Mouse (Mus musculus): ENCODE results near the gene Nisch.
A peak's percentile ranks its signal among the peaks of the same experiment; 100 is the strongest.

Nisch gene

DNA sequence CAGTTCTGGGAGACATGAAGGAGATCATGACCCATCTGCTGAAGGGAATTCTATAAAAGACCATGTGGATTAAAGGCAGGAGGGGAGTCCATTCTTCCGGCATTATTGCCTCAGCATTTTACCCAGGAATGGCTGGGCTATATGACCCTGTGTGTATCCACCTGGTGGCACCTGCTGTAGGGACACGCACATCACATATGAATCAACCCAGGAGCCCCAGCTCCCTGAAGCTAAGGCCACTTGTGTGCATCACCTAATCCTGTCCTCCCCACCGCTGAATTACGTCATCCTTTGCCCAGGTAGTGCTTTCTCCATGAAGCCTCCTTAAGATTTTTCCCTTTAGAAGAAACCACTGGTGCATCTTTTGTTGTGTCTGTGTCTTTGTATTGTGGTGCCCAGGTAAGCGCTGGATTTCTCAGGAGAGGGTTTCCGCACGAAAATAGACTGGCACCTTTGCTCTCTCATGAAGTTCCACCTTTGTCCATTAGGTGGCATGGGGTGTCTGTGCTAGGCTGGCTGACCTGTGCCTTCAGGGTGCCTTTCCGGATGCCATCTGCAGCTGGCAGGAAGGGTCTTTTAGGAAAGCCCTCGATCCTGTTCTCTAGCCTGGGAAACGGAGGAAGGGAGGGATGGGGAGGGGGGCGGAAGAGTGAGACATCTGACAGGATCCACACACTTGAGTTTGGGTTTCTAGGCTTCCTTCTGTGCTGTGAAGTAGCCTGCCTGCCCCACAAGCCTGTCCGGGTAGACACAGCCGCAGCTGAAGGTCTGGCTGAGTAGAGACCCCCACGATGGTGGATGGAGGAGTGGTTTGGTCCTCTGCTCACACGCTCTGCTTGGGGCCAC is 1.4 kb downstream of the Nisch start:
- peak; percentile 74 for DNase-seq (ENCODE audit: low read depth)

DNA sequence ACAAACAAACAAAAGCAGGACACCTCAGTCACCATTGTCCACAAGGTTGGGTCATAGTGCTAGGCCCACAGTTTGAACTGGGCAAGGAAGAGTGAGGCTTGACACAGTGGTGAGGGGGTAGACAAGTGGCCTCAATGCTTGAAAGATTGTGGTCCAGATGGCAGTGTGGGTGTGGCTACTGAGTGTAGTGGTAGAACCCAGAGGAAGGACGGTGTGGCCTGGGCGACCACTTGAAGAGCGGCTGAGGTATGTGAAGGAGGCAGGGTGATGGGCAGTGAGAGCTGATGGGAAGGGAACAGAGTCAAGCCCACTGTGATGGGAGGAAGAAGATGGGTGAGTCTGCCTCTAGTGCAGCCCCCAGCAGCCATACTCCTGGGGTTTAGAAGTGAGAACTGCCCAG is 2.1 kb downstream of the Nisch start:
- peak; percentile 47 for DNase-seq (ENCODE audit: low read depth)

DNA sequence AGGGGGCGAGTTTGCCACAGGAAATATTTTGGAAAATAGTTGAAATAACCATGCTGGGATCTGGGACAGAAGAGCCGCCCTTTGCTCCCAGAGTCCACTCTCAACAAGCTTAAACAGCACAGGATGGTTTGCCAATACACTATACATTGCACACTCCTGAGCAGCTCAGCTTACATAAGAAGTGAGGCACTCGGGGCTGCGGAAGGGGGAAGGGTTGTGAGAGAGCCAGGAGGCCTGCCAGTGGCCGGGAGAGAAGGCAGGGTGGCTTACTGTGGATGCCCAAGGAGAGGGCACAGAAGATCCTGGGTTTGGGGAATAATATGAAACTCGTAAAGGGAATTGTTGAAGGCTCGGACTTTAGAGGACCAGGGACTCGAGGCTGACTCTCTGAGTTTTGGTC is 2.9 kb downstream of the Nisch start:
- DNase-seq (ENCODE audit: low read depth), result no peak

DNA sequence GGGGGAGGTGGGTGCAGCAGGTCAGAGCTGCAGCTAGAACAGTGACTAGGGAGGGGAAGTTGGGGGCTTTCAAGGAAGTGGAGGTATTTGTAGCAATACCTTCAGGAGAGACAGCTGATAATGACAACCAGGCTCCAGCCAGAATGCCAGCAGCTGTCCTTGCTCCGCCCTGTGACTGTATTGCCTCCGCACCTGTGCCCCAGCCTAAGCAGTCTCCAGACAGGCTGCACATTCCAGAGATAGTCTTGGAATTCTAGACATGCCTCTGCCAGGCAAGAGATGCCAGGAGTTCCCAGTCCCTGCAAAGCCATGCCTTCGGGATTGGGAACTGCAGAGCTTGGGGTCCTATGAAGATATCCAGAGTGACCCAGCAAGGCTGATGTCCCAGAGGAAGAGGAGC is 4.2 kb downstream of the Nisch start:
- no peak for DNase-seq (ENCODE audit: low read depth)

DNA sequence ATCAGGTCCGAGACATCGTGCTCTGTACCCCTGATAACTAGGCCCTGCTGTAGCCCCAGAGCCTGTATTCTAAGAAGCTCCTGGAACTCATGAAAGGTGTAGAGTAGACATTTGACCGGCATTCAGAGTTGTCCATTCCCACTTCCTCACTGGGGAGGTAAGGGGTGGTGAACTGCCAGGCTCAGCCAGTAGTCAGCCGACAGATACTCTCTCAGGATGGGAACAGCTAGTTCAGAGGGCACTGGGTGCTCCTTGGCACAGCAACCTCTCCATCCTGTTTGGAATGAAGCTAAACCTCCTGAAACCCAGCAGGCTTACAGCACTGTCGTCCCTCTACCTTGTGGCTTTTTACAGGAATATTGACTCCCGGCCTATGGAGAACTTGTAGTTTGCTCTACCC is 4.9 kb downstream of the Nisch start:
- DNase-seq (ENCODE audit: low read depth), result no peak

DNA sequence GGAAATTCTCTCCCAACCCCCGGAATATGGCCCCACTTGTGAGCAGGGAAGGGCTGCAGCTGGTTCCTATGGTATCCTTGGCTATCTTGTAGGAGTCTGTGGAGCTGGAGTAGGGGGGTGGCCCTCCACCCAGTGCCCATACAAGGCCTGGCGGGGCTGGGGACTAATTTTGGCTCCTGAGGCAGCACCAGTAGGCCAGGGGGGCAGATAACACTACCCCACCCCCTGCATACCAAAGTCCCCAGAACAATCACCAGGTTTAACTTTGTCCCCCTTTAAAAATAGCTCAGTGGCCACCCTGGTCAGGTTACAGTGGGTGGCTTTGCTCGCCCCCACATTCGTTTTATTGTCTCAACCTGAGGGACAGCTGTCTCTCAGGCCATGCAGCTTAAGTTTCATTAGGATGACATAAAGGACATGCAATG is 7.6 kb downstream of the Nisch start:
- DNase-seq (ENCODE audit: low read depth), result no peak

DNA sequence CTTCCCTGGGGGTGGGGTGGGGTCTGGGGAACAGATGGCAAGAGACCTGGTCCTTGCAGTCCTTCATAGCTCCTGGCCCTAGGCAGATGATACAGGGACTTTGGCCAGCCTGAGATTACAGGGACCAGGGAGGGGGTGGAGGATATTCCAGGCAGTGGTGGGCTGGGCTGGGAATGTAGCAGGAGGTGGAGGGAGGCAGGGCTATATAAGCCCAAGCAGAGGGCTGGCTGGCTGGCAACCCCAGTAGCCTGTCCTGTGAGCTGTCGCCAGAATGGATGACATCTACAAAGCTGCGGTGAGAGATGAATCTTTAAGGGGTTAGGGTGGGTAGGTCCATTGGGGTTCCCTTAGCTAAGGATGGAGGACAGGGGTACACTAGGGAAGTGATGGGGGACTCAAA is 8.7 kb downstream of the Nisch start, which contains the start of gene Tnnc1:
Gene Tnnc1 (plus strand): TSS at position 229 of the 400 bp plus-strand sequence.
- DNase-seq (ENCODE audit: low read depth), result no peak

DNA sequence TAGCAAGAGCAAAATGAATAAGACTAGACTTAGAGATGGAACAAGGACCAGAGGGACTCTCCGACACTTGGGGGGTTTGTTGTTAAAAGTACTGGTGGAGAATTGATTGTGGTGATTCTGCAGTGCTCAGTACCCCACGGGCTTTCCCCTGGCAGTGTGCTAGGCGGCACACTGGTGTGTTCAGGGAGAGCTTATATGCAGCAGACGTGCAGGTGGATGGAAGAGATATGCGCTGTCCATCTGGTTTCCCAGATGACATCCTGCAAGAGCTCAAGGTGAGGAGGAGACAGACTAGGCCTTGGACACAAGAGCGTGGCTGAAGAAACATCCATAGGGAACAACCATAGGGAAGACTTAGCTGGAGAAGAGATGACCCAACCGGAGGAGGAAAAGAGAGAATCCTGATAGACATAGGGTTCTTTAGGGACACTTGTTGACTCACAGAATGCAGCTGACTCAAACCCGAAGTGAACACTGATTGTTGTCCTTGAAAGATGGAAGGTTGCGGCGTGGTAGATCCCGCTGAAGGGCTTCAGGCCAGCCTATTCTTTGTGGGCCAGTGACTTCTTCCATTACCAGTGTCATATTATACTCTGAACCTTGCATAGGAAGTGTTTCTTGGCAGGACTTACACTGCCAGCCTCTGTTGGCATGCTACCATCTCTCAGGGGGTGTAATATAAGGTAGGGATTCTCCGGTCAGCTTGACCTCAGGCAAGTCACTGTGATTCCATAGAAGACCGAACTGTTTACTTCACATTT is 9.5 kb downstream of the Nisch start:
- peak; percentile 24 for DNase-seq (ENCODE audit: low read depth)

DNA sequence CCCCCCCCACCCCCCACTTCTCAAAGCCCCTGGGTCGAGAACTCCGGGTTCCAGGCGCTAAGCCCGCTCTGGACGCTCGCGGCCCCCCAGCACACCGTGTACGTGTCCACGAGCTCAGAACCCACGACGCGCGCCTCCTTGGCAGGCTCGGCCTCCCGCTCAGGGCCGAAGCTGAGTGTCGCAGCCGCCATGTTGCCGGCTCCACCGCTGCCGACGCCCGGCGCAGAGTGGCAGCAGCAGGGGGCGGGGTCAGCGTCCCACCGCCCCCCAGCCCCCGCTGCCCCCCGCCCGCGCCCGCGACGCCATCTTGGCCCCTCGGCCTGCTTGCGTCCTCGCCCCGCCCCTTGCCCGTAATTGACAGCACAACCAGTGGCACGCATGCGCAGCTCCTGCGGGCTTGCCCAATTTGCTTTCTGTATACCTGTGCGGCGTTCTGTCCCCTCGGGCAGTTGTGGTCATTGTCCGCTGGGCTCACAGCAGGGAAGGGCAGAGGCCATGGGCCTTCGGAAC is 10.2 kb downstream of the Nisch start:
- DNase-seq (ENCODE audit: low read depth), result peak; percentile 91

DNA sequence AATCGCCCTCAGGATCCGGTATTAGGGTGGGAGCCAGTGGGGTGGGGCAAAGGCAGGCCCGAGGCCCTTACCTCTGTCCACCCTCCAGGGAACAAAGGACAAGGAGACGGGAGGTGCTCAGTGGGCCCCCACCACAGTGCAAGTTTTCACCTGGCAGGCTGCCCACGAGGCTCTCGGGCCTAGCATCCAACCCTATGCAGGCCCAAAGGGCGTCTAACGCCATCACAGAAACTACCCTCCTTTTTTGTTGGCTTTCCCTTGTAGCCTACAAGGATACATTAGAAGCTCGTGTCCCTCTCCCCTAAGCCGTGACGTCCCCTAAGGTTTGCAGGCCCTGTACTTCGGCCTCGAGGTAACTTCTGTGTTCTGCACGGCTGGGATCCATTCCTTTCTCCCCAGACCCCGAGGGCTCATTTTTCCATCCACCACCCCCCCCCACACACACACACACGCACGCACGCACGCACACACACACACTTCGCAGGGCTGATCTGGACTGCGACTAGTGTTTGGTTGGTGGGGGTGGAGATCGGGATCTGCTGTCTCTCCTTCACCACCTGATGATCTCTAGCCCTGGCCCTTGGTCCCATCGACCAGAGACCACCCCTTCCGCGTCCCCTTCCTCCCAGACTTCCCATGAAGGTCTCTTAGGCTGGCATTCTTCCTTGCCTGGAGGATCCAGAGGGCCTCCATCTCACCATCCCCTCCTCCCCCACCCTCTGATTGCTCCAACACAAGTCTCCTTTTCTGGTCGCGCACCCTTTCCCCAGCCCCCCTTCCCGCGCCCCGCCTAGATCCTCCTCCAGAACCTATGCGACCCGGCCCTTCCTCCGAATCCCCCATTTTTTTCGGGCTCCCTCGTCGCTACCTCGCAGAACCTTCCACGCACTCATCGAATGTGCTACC is 10.9 kb downstream of the Nisch start:
- DNase-seq (ENCODE audit: low read depth), result peak; percentile 66

DNA sequence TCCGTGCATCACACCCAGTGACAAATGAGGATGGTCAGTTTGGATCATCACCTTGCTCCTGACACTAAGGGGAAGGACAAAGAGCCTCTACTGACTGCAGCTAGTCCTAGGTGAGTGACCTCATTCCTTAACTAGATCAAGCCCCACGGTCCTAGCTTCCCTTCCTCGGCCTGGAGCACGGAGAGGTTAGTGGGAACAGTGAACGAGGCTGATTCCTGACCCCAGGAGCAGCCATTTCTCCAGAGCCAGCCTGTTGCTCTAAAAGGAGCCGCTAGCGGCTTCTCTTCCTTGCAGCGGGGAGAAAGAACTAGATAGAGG is 11.5 kb downstream of the Nisch start:
- DNase-seq (ENCODE audit: low read depth), result peak; percentile 39

DNA sequence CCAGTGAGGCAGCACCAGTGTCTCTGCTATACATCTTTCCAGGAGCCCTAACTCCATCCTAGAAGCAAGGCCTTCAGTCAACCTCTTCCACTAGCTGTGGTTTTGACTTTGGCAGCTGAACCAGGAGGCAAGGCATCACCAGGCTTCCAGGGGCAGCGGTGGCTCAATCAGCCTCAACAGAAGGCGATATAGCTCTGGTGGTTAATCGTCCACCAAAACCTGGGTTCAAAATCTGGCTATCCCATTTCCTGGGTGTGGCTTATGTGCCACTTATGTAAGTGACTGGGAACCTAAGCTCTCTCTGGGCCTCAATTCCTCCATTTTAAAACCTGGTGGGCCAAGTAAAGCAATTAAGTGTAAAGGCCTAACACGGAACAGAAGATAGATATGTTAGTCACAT is 11.9 kb downstream of the Nisch start:
- DNase-seq (ENCODE audit: low read depth), result peak; percentile 62

DNA sequence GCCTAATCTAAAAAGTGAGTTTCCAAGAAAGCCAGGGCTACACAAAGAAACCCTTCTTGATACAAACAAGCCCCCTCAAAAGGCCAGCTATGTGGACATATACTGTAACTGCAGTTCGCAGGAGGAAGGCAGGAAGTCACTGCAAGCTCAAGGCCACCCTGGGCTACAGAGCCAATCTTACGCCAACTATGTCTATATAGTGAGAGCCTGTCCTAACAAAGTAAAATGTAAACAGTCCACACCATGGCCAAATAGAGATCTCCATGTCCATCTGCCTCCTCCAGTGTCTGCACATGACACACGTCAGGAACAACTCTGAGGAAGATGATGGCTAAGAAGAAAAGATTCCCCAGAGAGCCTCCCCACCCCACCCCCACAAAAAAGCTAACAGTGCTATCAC is 16.7 kb downstream of the Nisch start:
- no peak for DNase-seq (ENCODE audit: low read depth)

DNA sequence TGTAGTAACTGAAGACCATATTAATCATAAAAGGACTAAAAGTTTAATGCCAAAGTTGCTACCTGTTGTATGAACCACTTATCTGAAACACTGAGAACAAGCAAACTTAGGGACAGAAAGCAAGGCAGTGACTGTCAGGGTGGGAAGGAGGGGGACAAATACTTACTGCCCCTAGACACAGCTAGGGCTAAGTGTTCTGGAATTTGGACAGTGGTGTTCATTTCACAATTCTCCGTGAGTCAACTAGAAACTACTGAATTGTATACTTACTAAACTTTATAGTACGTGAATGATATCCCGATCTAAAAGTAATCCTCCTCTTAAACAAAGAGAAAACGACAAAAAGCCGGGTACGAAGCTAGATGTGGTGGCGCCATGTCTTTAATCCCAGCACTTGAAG is 17.1 kb downstream of the Nisch start:
- DNase-seq (ENCODE audit: low read depth), result no peak

DNA sequence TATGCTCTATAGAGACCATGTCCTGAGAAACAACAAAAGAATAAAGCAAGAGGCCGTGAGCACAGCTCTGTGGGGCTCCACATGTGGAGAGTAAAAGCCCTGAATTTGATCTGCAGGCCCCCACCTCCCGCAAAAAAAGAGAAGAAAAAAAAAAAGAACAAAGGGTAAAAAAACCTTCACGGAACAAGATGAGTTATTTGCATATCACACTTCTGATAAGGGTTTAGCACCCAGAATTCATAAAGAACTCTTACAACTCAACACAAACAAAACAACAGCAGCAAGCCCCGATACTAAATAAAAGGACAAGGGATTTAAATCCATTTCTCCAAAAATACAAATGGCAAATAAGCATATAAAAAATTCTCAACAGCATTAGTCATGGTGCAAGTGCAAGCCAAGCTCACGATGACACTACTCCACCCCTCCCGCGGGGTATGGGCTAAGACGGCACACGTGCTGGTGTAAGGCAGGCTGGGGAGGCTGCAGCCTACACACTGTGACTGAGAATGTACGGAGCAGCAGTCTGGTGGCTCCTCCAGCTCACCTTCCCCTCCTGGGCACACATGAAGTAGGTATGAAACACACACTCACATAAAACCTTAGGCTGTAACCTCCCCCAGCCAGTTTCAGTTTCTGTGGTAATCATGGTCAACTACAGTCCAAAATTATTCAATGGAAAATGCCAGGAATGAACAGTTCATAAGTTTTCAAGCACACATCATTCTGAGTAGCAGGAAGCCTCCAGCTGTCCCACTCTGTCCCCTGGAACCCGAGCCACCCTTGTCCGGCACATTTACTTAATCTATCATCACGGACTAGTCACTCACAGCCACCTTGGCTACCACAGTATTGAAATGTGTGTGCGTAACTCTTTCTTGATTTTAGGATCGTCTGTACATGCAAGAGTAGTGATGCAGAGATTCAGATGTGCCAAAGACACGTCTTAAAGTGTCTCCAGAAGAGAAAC is 18.9 kb downstream of the Nisch start:
- DNase-seq (ENCODE audit: low read depth), result peak; percentile 49

DNA sequence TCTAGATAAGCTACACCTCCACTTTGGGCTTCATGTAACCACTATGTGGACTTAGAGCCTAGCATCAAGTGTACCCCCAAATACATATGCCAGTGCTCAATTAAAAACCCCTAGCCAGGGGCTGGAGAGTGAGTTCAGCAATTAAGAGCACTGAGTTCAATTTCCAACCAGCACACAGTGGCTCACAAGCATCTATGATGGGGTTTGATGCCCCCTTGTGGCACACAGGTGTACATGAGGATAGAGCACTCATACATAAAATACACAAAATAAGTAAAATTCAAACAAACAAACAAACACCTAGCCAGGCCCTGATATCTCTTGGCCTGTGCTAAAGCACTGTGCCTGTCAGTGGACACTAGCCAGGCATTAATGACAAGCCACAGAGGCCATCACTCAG is 20.8 kb downstream of the Nisch start:
- DNase-seq (ENCODE audit: low read depth), result peak; percentile 76

DNA sequence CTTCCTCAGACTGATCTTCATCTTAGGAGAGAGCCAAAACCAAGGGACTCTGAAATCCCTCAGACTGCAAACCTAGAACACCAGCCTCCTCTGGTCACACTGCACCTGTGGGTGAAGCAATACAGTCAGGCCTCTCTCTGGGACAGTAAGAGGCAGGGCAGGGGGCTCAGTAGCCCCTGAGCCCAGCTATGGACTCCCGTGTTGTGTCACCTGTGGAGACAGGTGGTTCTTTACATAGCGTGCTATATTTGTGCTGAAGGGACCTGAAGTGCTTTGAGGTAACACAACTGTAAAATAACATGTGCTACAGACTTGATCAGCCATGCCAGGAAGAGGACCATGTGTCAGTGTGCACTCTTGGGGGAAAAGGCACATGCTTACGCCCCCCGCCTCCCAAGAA is 21.2 kb downstream of the Nisch start:
- no peak for DNase-seq (ENCODE audit: low read depth)

DNA sequence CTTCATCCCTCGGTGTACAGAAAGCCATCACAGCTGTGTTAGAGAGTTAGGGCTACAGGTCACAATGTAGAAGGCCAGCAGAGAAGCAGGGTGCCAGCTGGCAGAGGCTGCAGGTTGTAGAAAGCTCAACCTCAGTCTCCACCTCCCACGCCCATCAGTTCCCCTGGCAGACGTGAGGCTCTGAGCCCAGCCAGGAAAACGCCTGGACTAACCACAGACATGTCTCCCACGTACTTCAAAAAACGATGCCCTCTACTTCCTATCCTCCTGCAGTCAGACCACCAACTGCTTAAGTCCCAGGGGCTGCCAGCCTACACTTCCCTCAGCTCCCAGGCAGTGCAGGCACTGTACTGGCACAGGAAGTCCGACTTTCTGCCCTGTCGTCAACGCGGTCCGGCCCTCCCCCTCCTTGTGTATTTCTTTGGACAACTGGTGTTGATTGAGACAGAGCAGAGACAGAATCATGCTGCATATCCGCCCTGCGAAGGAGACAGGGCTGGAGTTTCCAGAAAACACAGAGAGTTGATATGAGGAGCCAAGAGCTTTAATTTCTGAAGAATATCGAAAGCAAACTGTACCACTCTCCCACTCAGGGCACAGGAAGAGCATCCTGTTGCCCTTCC is 21.7 kb downstream of the Nisch start:
- DNase-seq (ENCODE audit: low read depth), result no peak

DNA sequence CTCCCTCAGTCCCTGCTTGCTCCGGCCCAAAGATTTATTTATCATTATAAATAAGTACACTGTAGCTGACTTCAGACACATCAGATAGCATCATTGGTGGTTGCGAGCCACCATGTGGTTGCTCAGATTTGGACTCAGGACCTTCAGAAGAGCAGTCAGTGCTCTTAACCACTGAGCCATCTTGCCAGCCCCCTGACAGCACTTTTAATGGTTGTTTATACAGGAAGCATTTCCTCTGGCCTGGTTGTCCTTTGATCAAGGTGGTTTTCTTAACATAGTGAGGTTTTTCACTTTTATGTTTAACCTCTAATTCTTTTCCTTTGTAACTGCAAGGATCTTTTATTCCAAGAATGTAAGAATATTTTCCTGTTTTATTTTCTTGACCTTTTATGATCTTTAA is 22.3 kb downstream of the Nisch start:
- no peak for DNase-seq (ENCODE audit: low read depth)

DNA sequence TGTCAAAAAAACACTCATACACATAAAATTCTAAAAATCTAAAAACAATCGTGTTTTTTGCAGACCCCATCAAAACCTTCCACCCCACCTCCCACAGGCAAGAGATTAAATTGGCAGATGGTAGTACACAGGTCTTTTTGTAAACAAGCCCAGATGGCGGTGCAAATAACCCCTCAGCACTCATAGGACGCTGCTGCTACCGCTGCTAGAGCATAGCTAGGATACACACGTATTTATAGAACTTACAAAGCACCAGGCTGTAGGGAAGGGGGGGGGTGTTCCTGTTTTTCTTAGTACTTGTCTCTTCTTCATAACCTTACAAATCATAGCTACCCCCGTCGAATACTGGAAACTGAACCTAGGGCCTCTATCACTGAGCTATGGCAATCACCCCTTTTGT is 23.0 kb downstream of the Nisch start:
- no peak for DNase-seq (ENCODE audit: low read depth)

DNA sequence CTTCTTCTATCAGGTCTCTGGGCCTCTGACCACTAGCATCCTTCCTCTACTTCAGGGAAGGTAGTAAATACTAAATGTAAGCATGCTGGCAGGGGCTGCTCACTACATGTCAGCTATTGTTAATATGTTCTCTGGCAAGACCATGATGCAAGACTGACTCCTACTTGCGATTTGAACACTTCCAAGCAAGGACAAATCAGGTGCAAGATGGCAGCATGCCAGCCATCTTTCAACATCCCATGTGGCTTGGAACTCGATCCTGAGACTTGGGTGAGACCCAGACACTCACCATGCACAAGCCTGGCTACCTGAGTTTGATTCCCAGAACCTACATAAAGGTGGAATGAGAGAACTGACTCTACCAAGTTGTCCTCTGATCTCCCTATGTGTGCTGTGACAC is 24.8 kb downstream of the Nisch start:
- DNase-seq (ENCODE audit: low read depth), result peak; percentile 55
